8 mouse cellular contexts compared by ENCODE assay signal in the genomic region with DNA sequence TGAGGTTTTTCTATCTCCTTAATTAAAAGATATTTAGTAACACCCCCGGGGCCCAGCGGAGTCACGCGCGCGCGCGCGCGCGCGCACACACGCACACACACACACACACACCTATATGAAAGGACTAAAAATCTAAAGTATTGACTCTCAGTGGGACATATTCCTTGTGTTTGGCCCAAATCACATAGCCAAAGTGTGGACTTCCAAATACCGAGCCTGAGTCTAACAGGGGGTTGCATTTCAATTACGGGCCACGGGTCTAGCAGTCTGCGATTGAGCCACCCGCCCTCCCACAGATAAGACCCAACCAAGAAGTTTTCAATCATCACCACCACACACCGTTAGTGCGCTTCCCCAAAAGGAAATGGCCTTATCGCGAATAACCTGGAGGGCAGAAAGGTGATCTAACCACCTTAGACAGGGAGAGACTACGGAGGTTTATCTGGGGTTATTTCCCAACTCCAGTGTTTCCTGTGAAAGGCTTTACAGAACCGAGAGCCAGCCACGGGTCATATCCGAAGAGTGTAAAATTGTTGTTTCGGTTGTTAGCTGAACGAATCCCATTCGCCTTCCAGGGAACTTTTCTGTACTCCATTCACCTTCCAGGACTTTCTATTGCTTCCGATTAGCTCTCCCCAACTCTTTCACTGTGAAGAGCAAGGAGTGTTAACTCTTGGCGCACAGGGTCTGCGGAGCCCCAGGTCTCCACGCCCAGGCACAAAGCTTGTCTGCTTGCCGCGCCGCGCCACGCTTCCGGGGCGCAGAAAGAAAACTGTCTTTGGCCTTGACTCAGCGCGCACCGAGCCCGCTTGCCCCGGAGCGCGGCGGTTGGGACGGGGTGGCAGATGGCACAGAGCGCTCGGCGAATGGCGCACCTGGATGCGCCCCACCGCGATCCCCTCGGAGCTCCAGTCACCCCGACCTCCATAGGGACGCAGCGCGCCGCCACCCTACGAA. TPM values are rescaled to one million over a fixed set of nuclear protein-coding genes. Genes with fewer than 3 reads are reported as not detected.
DNase-seq lines count a peak whose midpoint lies in the region; ATAC-seq lines count a peak whose summit lies in the region.

No protein-coding gene starts in this region.

- H3K4me1 ChIP-seq in forebrain, embryonic 15.5 days = peaks cover 17% of the 10 kb centered on the region
- H3K4me1 ChIP-seq in intestine, embryonic 15.5 days (replicated peaks) = peaks cover 3% of the 10 kb centered on the region; the same call in 1 of the 2 replicates

- peak overlapping the region; percentile 42 for H3K9ac ChIP-seq in forebrain, embryonic 15.5 days (replicated peaks)
- peak overlapping the region; percentile 77 for H3K9ac ChIP-seq in intestine, embryonic 15.5 days

- intact Hi-C loops in left cerebral cortex, postnatal 4 days (cut with DNase I) = no loop called here

- ATAC-seq in forebrain, embryonic 15.5 days (replicated peaks) = peak; percentile 49; the same call in 1 of the 2 replicates
- ATAC-seq in intestine, embryonic 15.5 days = peak; percentile 57
- ATAC-seq in monocyte, adult 5-6 weeks (replicated peaks; ENCODE audit: insufficient number of reproducible peaks, low FRiP score, low TSS enrichment, poor library complexity, severe bottlenecking) = no peak

- no peak overlapping the region for H3K27ac ChIP-seq in forebrain, embryonic 15.5 days (replicated peaks)
- peak overlapping the region; percentile 71 for H3K27ac ChIP-seq in intestine, embryonic 15.5 days

- H3K36me3 ChIP-seq in forebrain, embryonic 15.5 days = no peaks in the 10 kb centered on the region
- no peaks in the 10 kb centered on the region for H3K36me3 ChIP-seq in intestine, embryonic 15.5 days

- peaks cover 22% of the 10 kb centered on the region; the same call in 1 of the 2 replicates for H3K27me3 ChIP-seq in forebrain, embryonic 15.5 days
- H3K27me3 ChIP-seq in intestine, embryonic 15.5 days (replicated peaks) = no peaks in the 10 kb centered on the region

- peak; percentile 20 for DNase-seq in left cerebral cortex, postnatal 4 days
- no peak for DNase-seq in left cerebral cortex, adult 8-10 months (ENCODE audit: low spot score in 2 of 2)
- peak; percentile 50 for DNase-seq in adrenal gland, postnatal 25 days
- peak; percentile 52 for DNase-seq in lung, postnatal 36 days
- peak; percentile 59 to 71 for DNase-seq in spleen, postnatal 10 days (ENCODE audit: low spot score in 2 of 2)

- peak overlapping the region; percentile 49 for H3K4me3 ChIP-seq in forebrain, embryonic 15.5 days
- peak overlapping the region; percentile 67 for H3K4me3 ChIP-seq in intestine, embryonic 15.5 days (replicated peaks)

- H3K4me2 ChIP-seq in forebrain, embryonic 15.5 days (replicated peaks) = peak overlapping the region; percentile 95
- H3K4me2 ChIP-seq in intestine, embryonic 15.5 days (replicated peaks) = peak overlapping the region; percentile 88

- no peaks in the 10 kb centered on the region for H3K9me3 ChIP-seq in forebrain, embryonic 15.5 days
- H3K9me3 ChIP-seq in intestine, embryonic 15.5 days = no peaks in the 10 kb centered on the region

- WGBS in forebrain, embryonic 15.5 days = 6% methylated on average over 63 of the region's 63 CpGs
- WGBS in intestine, embryonic 15.5 days = 7% methylated on average over 63 of the region's 63 CpGs

RNA-seq across cellular contexts. Expression of gene Pdlim1, which starts 1.0 kb away (rescaled TPM):
- 1 to 10 TPM; 1.6 to 3.4 TPM for total RNA-seq in left cerebral cortex, postnatal 4 days (2021)
- total RNA-seq in left cerebral cortex, adult 8-10 months (2022) = 10 to 100 TPM; 20.7 to 25.3 (median 21.6) TPM
- total RNA-seq in adrenal gland, postnatal 25 days (2021) = 19.3 and 22.0 TPM in 2 replicates
- polyA plus RNA-seq in forebrain, embryonic 15.5 days (2015; fragmentation: Nextera tagmentation; extraction: Ambion mirVana) = 14.3 and 16.8 TPM in 2 replicates
- 195 and 211 TPM in 2 replicates for polyA plus RNA-seq in intestine, embryonic 15.5 days (2015; fragmentation: Nextera tagmentation; extraction: Ambion mirVana)
- 29.3 to 85.7 TPM (median 49.8 TPM) in 3 replicates for total RNA-seq in monocyte, adult 5-6 weeks (2017)

Comparison
In these comparisons a context has a peak if more than half of its experiments do, and no peak if none do; other contexts are left out.
1. DNase-seq: peak in left cerebral cortex, postnatal 4 days (single experiment), adrenal gland, postnatal 25 days (single experiment), lung, postnatal 36 days (single experiment) and spleen, postnatal 10 days (2 of 2); none in left cerebral cortex, adult 8-10 months (0 of 2).